Mouse (Mus musculus) lung, postnatal 14 days (tissue): ENCODE measurements at regions not wholly inside any gene's neighbourhood (a gene's known extent, or its start where the extent isn't known, plus 50 kb on each side); places are given as distances from the start of the nearest gene placed in this dataset.

Source experiments
- DNase-seq: peaks from one replicate; pipeline ENCODE4 v3.0.0; 2021

DNA sequence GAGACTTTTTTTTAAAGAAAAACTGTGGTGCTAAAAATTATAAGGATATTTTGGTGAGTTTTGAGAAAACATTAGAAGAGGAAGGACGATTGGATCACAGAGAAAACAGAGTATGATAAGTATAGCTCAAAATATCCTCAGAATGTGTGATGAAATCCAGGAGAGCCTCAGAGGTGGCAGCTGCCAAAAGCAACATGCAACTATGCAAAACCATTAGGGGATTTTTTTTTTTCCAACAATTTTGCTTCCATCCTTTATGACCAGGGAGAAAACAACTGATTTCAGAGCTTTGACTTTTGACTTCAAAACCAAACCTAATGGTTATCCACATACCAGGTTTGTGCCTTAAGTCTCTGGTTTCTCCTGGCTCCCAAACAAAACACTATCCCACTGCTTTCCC, 267.4 kb upstream of the Erbb4 start:
- DNase-seq, result no peak

GRCm38 (mm10) chr1:69370078-69370477, 262.2 kb upstream of the Erbb4 start:
- DNase-seq, result no peak

DNA sequence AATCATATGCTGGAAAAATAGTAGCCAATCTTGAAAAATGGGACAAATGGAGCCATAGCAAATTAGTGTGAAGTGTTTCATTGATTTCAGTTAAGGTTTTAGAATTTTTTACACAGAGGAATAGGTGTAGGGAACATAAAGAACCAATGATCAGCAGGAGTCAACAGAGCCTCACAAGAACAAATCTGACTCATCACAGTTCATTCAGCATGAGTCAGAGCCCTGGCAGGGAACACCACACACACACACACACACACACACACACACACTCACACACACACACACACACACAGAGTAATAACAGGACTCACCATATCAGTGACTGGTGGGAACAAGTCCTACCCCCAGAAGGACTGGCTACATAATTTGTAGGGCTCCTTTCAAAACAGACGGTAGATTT, 259.7 kb upstream of the Erbb4 start:
- no peak for DNase-seq

DNA sequence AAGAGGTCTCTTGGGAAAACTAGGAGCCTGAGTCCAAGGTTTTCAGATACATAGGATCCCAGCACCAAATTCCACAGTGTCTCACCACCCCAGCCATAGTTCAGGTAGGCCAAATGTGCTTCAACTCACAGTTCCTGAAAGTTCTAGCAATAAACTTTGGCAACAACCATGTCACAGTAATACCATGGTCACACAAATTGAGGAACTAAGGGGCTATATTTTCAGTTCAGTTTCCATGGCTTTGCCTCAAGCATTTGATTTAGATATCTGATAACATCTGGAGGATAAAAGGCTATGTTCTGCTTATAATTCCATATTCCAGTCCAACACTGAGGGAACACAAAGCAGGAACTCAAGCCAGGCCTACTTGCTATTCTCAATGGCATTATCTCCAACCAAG, 256.2 kb upstream of the Erbb4 start:
- DNase-seq, result no peak

- DNase-seq, result no peak
These were observed 249.7 kb upstream of the Erbb4 start for GRCm38 (mm10) chr1:69357548-69357947.

DNA sequence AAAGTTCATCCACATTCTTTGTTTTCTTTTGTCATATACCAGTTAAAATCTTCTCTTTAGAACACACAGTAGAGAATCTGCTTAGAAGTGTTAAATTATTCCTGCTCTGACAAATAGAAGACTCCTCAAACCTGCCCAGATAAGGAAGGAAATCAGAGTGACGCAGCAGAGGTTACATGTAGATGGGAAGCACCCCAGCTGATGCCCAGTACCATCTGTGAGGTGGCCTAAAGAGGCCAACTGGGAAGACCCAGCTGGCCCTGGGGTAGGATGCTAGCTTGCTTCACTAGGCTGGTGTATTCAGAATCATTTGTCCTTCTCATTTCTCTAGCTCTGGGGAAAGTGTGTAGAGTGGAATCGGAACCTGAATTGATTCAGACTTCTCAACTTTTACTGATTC, 242.6 kb upstream of the Erbb4 start:
- no peak for DNase-seq

- no peak for DNase-seq
These were observed 242.0 kb upstream of the Erbb4 start for GRCm38 (mm10) chr1:69349826-69350225.

- DNase-seq, result no peak
These were observed 234.2 kb upstream of the Erbb4 start for GRCm38 (mm10) chr1:69342100-69342499.

GRCm38 (mm10) chr1:69340481-69340880, 232.6 kb upstream of the Erbb4 start:
- DNase-seq, result no peak

GRCm38 (mm10) chr1:69331418-69332254, 223.8 kb upstream of the Erbb4 start:
- no peak for DNase-seq

DNA sequence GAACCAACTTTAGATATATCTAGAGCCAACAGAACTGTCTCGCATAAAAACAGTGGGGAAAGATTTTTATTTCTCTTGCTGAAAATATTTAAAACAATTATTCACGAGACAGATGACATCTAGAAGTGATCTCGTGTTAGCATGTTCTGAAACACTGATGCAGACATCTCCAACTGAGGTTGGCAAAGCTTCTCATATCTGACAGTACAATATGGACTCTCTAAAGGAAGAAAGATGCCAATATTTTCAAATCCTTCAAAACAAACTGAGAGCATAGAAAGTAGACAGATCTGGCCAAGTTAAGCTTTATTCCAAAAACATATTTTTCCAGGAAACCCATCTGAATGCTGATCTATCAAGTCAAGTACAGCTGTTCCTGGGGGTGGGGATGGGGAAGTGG, 221.5 kb upstream of the Erbb4 start:
- no peak for DNase-seq

DNA sequence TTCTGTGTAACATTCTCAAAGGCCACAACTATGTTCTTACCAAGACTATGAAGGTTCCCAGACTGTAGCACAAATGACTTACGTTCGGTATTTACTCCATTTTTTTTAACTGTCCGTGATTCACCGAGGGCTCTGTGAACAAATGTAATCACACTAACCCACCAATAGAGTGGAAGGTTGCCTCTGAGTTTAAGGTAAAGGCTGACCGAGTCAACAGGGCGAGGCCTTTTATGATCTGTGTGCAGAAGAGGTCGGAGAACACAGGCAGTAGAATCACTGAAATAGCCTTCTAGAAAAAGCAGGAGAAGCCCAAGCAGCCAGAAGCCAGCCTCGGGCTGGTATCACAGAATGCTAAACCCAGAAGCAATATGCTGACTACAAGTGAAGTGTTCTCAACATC, 218.9 kb upstream of the Erbb4 start:
- DNase-seq, result no peak

- DNase-seq, result no peak
These were observed 211.7 kb upstream of the Erbb4 start for GRCm38 (mm10) chr1:69319526-69319925.

- no peak for DNase-seq
These were observed 189.0 kb upstream of the Erbb4 start for GRCm38 (mm10) chr1:69296816-69297215.

DNA sequence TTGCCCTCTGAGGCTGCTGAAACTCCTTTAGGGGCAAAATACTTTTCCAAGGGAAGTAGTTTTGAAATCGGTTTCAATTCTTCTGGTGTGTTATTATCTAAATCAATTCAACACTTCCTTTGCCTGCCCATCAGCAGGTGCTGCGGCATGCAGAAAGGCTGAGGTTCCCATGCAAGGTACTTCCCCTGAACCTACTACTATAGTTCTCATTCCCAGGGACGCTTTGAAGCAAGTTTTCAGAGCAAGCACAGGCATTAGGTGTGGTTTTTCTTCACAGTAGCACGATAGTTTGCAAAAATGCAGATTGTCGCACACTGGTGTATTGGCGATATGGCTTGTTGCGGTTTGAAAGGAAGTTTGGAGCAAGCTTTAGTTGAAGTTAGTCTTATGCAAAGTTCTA, 183.5 kb upstream of the Erbb4 start:
- no peak for DNase-seq

GRCm38 (mm10) chr1:69286374-69286773, 178.5 kb upstream of the Erbb4 start:
- DNase-seq, result no peak

GRCm38 (mm10) chr1:69277428-69277827, 169.6 kb upstream of the Erbb4 start:
- DNase-seq, result no peak

- no peak for DNase-seq
These were observed 139.8 kb upstream of the Erbb4 start for GRCm38 (mm10) chr1:69247691-69248090.

DNA sequence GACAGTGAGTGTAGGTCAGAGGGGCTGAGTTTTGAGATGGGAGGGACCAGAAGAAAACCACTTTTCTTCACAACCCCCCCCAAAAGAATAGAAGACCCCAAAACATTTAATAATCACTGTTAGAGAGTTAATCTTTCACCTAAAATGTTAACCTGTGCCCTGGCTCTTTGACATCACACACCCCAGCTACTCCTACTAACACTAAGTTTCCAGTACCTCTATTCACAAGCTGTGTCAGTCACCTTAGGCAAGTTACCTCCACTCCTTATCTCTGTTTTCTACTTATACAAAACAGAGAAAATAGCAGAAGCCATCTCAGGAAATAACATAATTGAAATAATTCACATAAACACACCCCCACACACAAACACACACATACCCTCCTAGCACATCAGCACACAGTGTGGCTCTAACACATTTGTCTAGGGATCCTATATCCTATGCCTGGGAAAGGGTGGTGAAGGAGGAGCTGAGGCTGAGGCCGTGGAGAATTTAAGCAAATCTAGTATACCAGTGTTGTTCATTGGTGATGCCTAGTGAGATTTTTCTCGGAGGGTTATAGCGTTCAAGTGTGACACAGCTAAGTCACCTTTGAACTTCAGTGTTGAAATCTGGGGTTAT, 134.5 kb upstream of the Erbb4 start:
- no peak for DNase-seq

DNA sequence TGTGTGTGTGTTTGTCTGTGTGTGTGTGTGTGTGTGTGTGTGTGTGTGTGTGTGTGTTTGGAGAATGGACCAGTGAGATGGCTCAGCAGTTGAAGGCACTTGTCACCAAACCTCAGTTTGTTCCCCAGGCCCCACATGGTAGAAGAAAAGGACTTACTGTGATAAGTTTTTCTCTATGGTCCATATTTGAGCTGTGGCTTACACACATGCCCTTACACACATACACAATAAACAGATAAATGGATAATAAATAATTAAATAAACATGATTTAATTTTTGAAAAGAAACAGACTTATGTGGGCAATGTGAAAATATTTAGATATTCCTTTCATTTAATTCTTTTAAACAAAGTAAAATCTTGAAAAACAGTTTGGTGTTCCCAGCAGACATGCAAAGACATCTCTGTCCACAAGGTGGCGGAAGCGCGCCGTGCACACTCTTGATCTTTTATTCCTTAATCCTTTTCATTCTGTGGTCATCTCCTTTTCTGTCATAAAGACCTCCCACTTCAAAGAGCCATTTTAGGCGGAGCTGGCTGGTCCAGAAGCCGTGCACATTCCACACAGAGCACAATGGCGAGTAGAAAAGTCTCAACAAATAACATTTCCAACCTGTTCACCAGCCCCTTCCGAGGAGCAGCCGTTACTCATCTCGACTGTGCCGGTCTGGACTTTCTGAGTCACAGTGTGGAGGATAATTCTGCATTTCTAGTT, 133.8 kb upstream of the Erbb4 start:
- peak; percentile 49 for DNase-seq

DNA sequence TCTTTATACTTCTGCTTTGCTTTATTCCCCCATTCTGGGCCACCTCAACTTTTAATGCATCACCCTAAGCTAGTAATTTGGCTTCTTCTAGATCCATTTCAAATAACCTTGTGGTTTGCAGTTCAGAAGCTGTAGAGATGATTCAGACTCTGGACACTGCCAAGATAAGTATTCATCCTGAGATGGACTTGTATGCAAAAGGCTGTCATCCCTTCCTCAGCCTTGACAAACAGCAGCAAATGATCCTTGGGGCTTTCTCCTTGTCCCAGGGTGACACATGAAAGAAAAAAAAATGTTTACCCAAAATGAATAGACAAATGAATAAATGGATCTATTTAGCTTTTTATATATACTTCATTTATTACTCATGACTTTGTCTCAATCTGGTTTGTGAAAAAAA, 120.0 kb upstream of the Erbb4 start:
- DNase-seq, result no peak

GRCm38 (mm10) chr1:69212896-69213500, 105.1 kb upstream of the Erbb4 start:
- DNase-seq, result no peak

DNA sequence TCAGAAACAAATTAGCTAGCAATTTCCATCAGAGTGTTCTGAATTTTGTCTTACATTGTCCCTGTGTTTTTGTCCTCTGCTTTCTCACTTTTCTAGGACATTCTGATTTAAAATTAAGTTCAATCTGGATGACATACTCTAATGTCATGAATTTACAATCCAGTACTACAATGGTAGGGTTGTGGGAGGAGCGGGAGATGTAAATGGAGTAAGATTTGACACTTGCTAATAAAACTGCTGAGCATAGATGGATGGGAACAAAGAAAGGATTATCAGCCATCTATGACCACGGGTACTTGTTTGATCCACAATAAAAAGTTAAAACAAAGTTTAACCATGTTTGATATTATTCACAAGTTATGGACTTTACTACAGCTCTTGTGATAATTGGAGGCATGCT, 94.9 kb upstream of the Erbb4 start:
- DNase-seq, result no peak

- no peak for DNase-seq
These were observed 57.3 kb upstream of the Erbb4 start for GRCm38 (mm10) chr1:69165202-69165601.
